Mouse (Mus musculus) heart, adult 2 months (tissue): Measurements from ENCODE around the gene Prrx2.

Source experiments
- CTCF ChIP-seq: fragments of 200-600 bp; IDR thresholded peaks from 2 replicates; pipeline ENCODE4 v1.8.1; 2022; ENCODE audit warnings: antibody characterized with exemption, mild to moderate bottlenecking, moderate library complexity
- EP300 ChIP-seq: fragments of 200-500 bp; IDR thresholded peaks from 2 replicates; pipeline ENCODE4 v1.6.1; 2011; ENCODE audit warnings: low read depth, low read length, control low read depth; ENCODE audit not compliant: insufficient read depth

DNA sequence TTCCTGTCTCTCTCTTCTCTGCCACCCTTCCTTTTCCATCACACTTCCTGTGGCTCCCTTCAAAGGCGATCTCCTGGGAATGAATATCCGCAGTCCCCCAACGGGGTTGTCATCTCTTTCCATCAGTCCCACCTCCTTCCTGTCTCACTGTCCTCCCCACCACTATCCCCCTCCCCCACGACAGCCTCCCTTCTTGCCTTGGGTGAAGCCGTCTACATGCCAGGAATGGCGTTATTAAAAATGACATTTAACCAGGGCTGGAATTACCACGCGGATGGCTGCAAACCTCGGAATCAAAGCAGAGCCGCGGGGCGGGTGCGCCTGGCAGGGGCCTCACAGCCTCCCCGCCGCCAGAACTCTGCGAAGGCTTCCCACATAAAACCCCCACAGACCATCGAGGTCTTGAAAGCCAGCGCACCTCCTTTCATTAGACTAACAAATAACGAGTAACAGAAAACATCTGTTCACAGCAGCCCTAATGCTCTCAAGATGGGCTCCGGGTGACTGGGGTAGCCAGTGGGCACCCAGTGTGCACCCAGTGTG, 18.1 kb downstream of the Prrx2 start:
- no peak for TF ChIP-seq CTCF
- TF ChIP-seq EP300: no peak
